Mouse (Mus musculus) megakaryocyte-erythroid progenitor cell, adult 5-6 weeks (primary cell): ENCODE measurements at regions not wholly inside any gene's neighbourhood (a gene's known extent, or its start where the extent isn't known, plus 50 kb on each side); places are given as distances from the start of the nearest gene placed in this dataset.
A peak's percentile ranks its signal among the peaks of the same experiment; 100 is the strongest.

Source experiments
- ATAC-seq: replicated peaks from 2 replicates; pipeline ENCODE4 v1.8.0; 2016; ENCODE audit warnings: mild to moderate bottlenecking, inconsistent platforms; ENCODE audit not compliant: severe bottlenecking, poor library complexity, low FRiP score, low TSS enrichment

- ATAC-seq: no peak
These were observed 69.5 kb downstream of the Ephb3 start for GRCm38 (mm10) chr16:21274012-21274528.

GRCm38 (mm10) chr16:21277789-21278342, 73.3 kb downstream of the Ephb3 start:
- ATAC-seq: no peak

GRCm38 (mm10) chr16:21278387-21278786, 73.8 kb downstream of the Ephb3 start:
- ATAC-seq: no peak

GRCm38 (mm10) chr16:21280200-21280627, 75.7 kb downstream of the Ephb3 start:
- no peak for ATAC-seq

- ATAC-seq: peak; percentile 49
These were observed 77.6 kb downstream of the Ephb3 start for GRCm38 (mm10) chr16:21281958-21282730.

- ATAC-seq: no peak
These were observed 81.5 kb downstream of the Ephb3 start for GRCm38 (mm10) chr16:21286099-21286498.

- peak; percentile 63; the same call in 1 of the 2 replicates for ATAC-seq
These were observed 85.0 kb downstream of the Ephb3 start for GRCm38 (mm10) chr16:21289528-21289927.

GRCm38 (mm10) chr16:21293010-21293409, 88.5 kb downstream of the Ephb3 start:
- ATAC-seq: no peak

GRCm38 (mm10) chr16:21293569-21293968, 89.0 kb downstream of the Ephb3 start:
- ATAC-seq: no peak

- ATAC-seq: no peak
These were observed 90.3 kb downstream of the Ephb3 start for GRCm38 (mm10) chr16:21294677-21295411.

GRCm38 (mm10) chr16:21295956-21296733, 91.6 kb downstream of the Ephb3 start:
- no peak for ATAC-seq

- ATAC-seq: no peak
These were observed 92.2 kb downstream of the Ephb3 start for GRCm38 (mm10) chr16:21296786-21297185.

GRCm38 (mm10) chr16:21298866-21299265, 94.3 kb downstream of the Ephb3 start:
- ATAC-seq: no peak

GRCm38 (mm10) chr16:21305859-21306258, 101.3 kb downstream of the Ephb3 start:
- no peak for ATAC-seq

GRCm38 (mm10) chr16:21308513-21308912, 104.0 kb downstream of the Ephb3 start:
- no peak for ATAC-seq

GRCm38 (mm10) chr16:21310636-21311615, 106.4 kb downstream of the Ephb3 start:
- ATAC-seq: peak; percentile 93

- ATAC-seq: no peak
These were observed 107.2 kb downstream of the Ephb3 start for GRCm38 (mm10) chr16:21311781-21312180.

- ATAC-seq: no peak; the same call in 1 of the 2 replicates
These were observed 107.2 kb upstream of the Vps8 start for GRCm38 (mm10) chr16:21315751-21316151.
